Mouse (Mus musculus) left cerebral cortex, postnatal 25 days (tissue): Measurements from ENCODE around the gene Rcsd1. TPM values are rescaled to one million over a fixed set of nuclear protein-coding genes. Genes with fewer than 3 reads are reported as not detected.

Experiments used
- DNase-seq, 2 experiments: peaks; one replicate each; pipeline ENCODE4 v3.0.0; 2022; ENCODE audit warnings: low spot score in 2 of 2, mixed read lengths in 1 of 2
- intact Hi-C: fragments of 180-260 bp; cut with DNase I; formaldehyde crosslinking; loops from one replicate; pipeline ENCODE4 v1.15.1; 2025
- total RNA-seq, 2 experiments: library from RNA; stranded (reverse); gene quantifications; 2 replicates each; pipeline ENCODE4 v1.2.3; 2021

Rcsd1 gene
- total RNA-seq: 1 to 10 TPM; 4.9 to 6.0 TPM

- intact Hi-C loops: no loop called here
- peak in 1 of 2 experiments; percentile 37 for DNase-seq
Observed at GRCm38 (mm10) chr1:165709629-165710256, at the start of gene Rcsd1. Rcsd1 (minus strand) TSS chr1:165709757.

DNA sequence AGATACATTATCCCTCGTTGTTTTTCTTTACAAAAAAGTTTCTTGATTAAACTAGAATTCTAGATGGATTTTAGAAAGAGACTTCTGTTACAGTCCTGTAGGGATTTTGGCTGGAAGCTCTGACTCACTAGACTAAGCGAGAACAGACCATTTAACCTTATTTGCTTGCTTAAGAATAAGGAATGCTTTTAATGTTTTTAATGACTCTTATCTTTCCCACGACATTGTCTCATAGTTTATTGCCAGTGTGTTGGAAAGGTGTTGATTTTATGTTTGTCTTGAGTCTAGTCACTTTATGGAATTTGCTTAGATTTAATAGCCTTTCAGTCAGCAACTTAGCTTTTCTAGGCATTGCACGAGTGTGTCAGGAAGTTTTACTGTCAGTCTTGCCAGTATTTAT, 45.6 kb upstream of the Rcsd1 start:
- intact Hi-C loops: loop anchor here (1.0 kb wide), 1 partner anchor 196 kb away; no protein-coding TSS in a partner anchor
- DNase-seq: no peak

DNA sequence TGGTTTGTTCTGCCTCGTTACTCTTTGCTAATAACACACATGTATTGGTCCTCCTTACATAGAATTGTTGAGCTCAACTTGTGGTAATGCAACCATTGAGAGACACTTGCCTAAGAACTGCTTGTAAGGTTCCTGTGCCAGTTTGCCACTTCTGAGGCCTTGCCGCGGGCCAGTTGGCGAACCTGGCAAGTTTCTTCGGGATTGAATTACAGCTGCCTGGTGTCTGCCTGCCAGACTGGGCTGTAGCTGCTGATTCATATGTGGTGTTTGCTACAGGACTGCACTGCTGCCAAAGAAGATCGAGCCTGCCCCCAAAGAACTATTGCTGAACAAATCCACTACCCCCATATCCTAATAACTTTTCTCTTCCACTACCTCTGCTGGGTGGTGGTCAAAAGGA, 44.6 kb upstream of the Rcsd1 start:
- DNase-seq: no peak
- intact Hi-C loops: loop anchor here (1.0 kb wide), 1 partner anchor 67 kb away; no protein-coding TSS in a partner anchor

GRCm38 (mm10) chr1:165751838-165752237, 42.3 kb upstream of the Rcsd1 start:
- DNase-seq: no peak
- intact Hi-C loops: no loop called here

DNA sequence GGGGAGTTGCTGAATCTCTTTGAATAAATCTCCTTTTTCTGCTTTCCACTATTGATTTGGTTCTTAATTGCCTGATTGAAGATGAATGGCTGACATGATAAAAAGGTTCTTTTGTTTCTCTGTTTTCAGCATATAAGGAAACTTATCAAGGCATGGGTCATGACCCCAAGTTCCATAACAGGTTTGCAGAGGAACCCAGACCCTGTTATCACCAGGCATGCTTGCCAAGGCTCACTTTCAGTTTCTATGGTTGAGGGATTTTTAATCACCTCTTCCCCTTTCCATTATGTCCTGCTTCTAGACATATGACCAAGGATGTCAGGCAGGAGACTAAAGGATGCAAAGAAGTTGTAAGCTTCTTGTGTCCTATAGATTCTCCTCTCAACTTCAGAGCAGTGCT, 41.6 kb upstream of the Rcsd1 start:
- intact Hi-C loops: no loop called here
- no peak for DNase-seq

DNA sequence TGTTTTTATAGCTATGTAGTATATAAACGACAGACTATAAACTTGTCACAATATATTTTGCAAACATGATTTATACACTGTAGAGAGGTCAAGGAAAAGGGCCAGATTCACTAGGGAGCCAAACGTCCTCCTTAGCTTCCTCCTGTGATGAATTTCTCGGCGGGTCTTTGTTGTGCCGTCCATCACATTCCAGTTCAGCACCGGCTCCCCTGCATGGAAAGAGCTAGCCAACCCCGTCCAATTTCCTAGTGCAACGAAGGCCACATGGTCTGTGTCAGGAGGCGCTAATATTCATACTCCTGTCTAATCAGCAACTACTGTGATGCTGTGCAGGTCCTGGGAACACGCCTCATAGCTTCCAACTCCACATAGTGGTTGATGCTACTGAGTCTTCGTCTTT, 38.5 kb upstream of the Rcsd1 start:
- intact Hi-C loops: no loop called here

GRCm38 (mm10) chr1:165741989-165742388, 32.4 kb upstream of the Rcsd1 start:
- intact Hi-C loops: no loop called here

More for the DNA sequence above, 38.5 kb upstream of the Rcsd1 start:
- no peak for DNase-seq

DNA sequence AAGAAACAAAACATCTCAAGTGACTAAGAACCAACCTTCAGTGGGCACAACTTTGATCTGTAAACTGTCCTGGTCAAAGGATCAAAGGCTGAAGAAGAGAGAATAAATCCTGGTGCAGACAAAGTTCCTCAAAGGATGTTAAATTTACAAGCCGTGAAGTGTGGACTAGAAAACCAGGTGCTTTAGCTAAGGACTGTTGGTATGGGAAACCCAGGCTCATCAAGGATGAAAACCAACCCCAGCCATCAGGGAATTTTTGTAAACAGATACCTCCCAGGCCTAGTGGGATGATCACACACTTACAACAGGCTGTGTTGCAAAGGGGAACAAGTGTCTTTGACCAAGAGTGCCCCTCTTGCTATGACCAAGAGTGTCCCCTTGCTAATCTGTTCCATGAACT, 29.4 kb upstream of the Rcsd1 start:
- DNase-seq: no peak
- intact Hi-C loops: loop anchor here (5.0 kb wide), 1 partner anchor 157 kb away; no protein-coding TSS in a partner anchor

More at GRCm38 (mm10) chr1:165741989-165742388, 32.4 kb upstream of the Rcsd1 start:
- no peak for DNase-seq

DNA sequence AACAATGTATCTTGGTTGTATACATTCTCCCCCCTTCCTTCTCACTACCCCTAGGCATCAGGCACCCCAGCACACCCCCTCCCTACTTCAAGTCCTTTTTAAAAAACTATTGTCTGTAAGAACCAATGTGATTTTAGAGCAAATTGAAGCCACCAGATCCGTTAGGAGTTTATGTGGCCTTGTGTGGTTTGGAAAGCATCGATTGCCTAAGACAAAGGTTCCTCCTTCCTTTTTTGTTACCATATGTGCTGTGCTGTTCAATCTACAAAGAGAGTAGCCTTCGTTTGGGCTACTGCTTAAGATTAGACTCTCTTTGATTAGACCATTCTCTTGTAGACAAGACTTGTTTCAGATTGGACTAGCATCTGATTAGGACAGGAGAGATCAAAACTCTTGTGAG, 28.3 kb upstream of the Rcsd1 start:
- DNase-seq: no peak
- intact Hi-C loops: loop anchor here (5.0 kb wide), 1 partner anchor 156 kb away; no protein-coding TSS in a partner anchor

GRCm38 (mm10) chr1:165737451-165737850, 27.9 kb upstream of the Rcsd1 start:
- DNase-seq: no peak
- intact Hi-C loops: loop anchor here (5.0 kb wide), 1 partner anchor 155 kb away; no protein-coding TSS in a partner anchor

GRCm38 (mm10) chr1:165735826-165736818, 26.6 kb upstream of the Rcsd1 start:
- DNase-seq: peak; percentile 87 to 93
- intact Hi-C loops: loop anchor here (1.0 to 5.0 kb wide), 2 partner anchors 76 to 154 kb away; no protein-coding TSS in a partner anchor

DNA sequence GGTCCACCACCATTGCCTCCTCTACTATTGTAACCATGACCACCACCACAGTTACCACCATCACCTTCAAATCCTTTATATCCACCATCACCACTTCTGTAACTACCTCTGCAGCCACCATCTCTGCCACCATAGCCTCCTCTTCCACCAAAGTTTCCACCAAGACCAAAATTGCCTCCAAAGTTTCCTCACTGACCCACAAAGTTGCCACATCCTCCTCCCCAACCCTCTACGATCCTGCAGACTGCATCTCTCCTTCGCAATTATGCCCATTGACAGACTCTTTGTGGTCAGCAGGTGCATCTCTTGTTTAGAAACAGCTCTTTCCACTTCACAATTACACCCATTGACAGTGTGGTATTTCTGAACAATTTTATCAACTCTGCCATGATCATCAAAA, 25.3 kb upstream of the Rcsd1 start:
- no peak for DNase-seq
- intact Hi-C loops: loop anchor here (5.0 kb wide), 1 partner anchor 153 kb away; no protein-coding TSS in a partner anchor

GRCm38 (mm10) chr1:165731553-165731952, 22.0 kb upstream of the Rcsd1 start:
- no peak for DNase-seq
- intact Hi-C loops: no loop called here

DNA sequence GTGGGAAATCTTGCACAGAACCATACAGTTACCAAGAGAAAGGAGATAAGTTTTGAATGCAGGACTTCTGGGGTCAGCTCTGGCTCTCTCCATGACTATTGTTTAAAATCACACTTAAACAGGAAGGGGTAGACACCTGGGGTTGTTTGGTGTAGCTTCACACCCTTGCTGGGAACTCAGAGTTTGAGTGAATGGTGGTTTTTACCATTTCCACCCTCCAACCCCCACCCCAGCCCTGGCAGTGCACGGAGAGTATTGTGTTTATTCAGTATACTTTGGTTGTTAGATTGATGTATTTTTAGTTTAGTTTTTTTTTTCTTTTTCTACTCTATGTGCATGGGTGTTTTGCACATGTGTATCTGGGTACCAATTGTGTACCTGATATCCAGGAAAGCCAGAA, 20.6 kb upstream of the Rcsd1 start:
- intact Hi-C loops: no loop called here
- no peak for DNase-seq

DNA sequence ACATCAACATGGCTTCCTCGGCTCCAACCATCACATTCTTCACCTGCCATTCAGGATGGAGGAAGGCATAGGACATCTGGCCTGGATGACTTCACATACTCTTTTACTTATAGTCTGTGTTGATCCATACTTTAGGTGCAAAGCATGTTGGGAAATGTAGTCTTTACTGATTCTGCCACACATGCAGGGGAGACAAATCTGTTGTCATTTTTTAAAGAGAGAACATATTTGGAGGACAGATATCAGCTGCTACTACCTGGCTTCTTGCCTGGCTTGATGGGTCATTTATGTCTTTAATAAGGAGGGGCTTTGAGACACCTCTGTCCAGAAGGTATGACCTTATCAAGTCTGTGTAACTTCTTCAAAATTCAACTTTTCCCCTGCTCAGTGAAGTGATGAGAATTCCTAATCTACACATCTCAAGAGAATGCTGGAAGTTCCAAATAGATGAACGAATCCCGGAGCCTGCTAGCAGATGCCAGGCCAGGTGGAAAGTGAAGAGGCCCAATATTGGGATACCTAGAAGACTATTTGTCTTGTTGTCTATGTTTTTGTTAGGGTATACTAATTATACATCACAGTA, 18.6 kb upstream of the Rcsd1 start:
- no peak for DNase-seq
- intact Hi-C loops: no loop called here

- intact Hi-C loops: no loop called here
- no peak for DNase-seq
Observed at GRCm38 (mm10) chr1:165726986-165727385, 17.4 kb upstream of the Rcsd1 start.

GRCm38 (mm10) chr1:165725039-165725644, 15.6 kb upstream of the Rcsd1 start:
- intact Hi-C loops: no loop called here

GRCm38 (mm10) chr1:165724219-165725033, 14.9 kb upstream of the Rcsd1 start:
- intact Hi-C loops: no loop called here
- DNase-seq: no peak

More at GRCm38 (mm10) chr1:165725039-165725644, 15.6 kb upstream of the Rcsd1 start:
- DNase-seq: no peak
